ENCODE assay signal across 17 mouse cellular contexts in genomic region chr6:97370947-97371346, GRCm38 (mm10).
"Had no signal": no experiment of that assay in that cellular context is flagged by ENCODE, and none has a peak within 500 bp of the region (broad histone marks: within the 10 kb centered on the region; RNA-seq: fewer than 3 reads in every experiment).

No protein-coding gene starts in this region.

- H3K9me3 ChIP-seq: limb, embryonic 12.5 days; limb, embryonic 15.5 days; lung, embryonic 15.5 days had no signal

- H3K4me1 ChIP-seq: limb, embryonic 15.5 days; lung, embryonic 15.5 days had no signal

- H3K4me3 ChIP-seq: limb, embryonic 12.5 days; limb, embryonic 15.5 days; lung, embryonic 15.5 days had no signal

- H3K36me3 ChIP-seq: limb, embryonic 12.5 days; limb, embryonic 15.5 days; lung, embryonic 15.5 days had no signal

- H3K27ac ChIP-seq: kidney, postnatal 0 days; limb, embryonic 12.5 days; limb, embryonic 15.5 days; liver, embryonic 14.5 days; lung, embryonic 15.5 days had no signal

- H3K9ac ChIP-seq: limb, embryonic 12.5 days; limb, embryonic 15.5 days; liver, embryonic 14.5 days; liver, postnatal 0 days; lung, embryonic 15.5 days had no signal

- ATAC-seq: intestine, postnatal 0 days; liver, postnatal 0 days had no signal

- H3K4me2 ChIP-seq: limb, embryonic 12.5 days; limb, embryonic 15.5 days; liver, embryonic 11.5 days; lung, embryonic 15.5 days; midbrain, embryonic 11.5 days had no signal

- H3K27me3 ChIP-seq: limb, embryonic 12.5 days; limb, embryonic 15.5 days; lung, embryonic 15.5 days had no signal

- DNase-seq: kidney, adult 2 months; kidney, postnatal 36 days; left cerebral cortex, postnatal 4 days; liver, postnatal 0 days; lung, postnatal 14 days; lung, postnatal 4 days; midbrain, embryonic 14.5 days; thymus, adult 2 months; thymus, postnatal 25 days had no signal
